Comparison of ENCODE assay signal across 8 mouse cellular contexts in the genomic region with DNA sequence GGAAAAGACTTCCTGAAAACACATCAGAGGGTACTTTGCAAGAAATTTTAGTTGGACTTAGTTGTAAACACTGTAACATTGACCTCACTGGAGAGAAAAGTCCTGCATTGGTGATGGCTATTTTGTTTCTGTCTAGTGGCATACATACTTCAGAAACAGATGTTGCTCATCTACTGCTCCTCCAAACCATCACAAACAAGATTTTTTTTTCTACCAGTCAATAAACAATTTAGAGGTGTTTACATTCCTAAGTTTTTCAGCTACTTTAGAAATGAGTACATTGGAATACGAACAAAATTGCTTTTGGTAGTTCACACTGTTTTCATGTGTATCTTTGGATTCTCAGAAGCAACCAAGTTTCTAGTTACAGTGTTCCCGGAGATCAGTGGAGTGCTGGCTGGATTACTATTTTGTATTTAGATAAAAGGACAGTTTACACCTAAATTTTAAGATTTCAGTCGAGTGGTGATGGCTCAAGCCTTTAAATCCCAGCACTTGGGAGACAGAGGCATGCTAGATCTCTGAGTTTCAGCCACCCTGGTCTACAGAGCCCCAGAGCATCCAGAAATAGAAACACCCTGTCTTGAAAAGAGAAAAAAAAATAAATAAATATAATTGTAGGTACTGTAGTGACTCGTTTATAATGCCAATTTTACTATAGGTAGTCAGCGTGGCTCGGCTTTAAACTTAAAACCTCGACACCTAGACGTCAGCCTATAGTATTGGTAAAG. TPM values are rescaled to one million over a fixed set of nuclear protein-coding genes. Genes with fewer than 3 reads are reported as not detected.
DNase-seq lines count a peak whose midpoint lies in the region; ATAC-seq and TF ChIP-seq lines count a peak whose summit lies in the region.

No protein-coding gene starts in this region.

- TF ChIP-seq POLR2A in MEL (IDR thresholded peaks at IDR 0.05; ENCODE audit: control insufficient read depth in 1 of 2, insufficient read depth in 1 of 2, low read depth in 1 of 2, low read length in 2 of 2, poor library complexity in 1 of 2) = no peak

- peak overlapping the region; percentile 99 for H3K27ac ChIP-seq in heart, embryonic 13.5 days (replicated peaks)
- H3K27ac ChIP-seq in MEL (ENCODE audit: control insufficient read depth, low read depth, low read length) = peak overlapping the region; percentile 96
- H3K27ac ChIP-seq in hindbrain, embryonic 11.5 days (ENCODE audit: low read depth, low read length) = peak overlapping the region; percentile 91
- H3K27ac ChIP-seq in macrophage = peak overlapping the region; percentile 89

- H3K27me3 ChIP-seq in heart, embryonic 13.5 days (replicated peaks) = no peaks in the 10 kb centered on the region
- no peaks in the 10 kb centered on the region for H3K27me3 ChIP-seq in MEL (ENCODE audit: control insufficient read depth in 1 of 2, insufficient read depth in 2 of 2, low read length in 2 of 2)
- no peaks in the 10 kb centered on the region for H3K27me3 ChIP-seq in hindbrain, embryonic 11.5 days (ENCODE audit: control insufficient read depth, insufficient read depth, low read length)

- peak overlapping the region; percentile 87 for H3K9ac ChIP-seq in heart, embryonic 13.5 days
- H3K9ac ChIP-seq in MEL (ENCODE audit: control insufficient read depth, low read depth, low read length, poor library complexity, severe bottlenecking) = peak overlapping the region; percentile 94
- H3K9ac ChIP-seq in hindbrain, embryonic 11.5 days (ENCODE audit: low read depth, low read length) = peak overlapping the region; percentile 47

- TF ChIP-seq EP300 in MEL (IDR thresholded peaks at IDR 0.05; ENCODE audit: low read depth in 1 of 2, low read length in 2 of 2) = no peak

- no peak for TF ChIP-seq RAD21 in MEL (IDR thresholded peaks at IDR 0.05; ENCODE audit: low read depth, low read length)

- intact Hi-C loops in heart, postnatal 25 days (cut with DNase I) = loop anchor here (1.0 to 2.0 kb wide), 2 partner anchors 15 to 17 kb away; a partner anchor contains a TSS

- no peak for TF ChIP-seq CTCF in MEL (IDR thresholded peaks at IDR 0.05 in 2 of 3, conservative IDR thresholded peaks at IDR 0.05 in 1 of 3; ENCODE audit: control insufficient read depth in 1 of 3, insufficient read depth in 1 of 3, low read depth in 2 of 3, low read length in 3 of 3, poor library complexity in 1 of 3, severe bottlenecking in 1 of 3)

- H3K4me1 ChIP-seq in heart, embryonic 13.5 days = peaks cover 31% of the 10 kb centered on the region
- peaks cover 7 to 23% of the 10 kb centered on the region in 2 experiments for H3K4me1 ChIP-seq in MEL (ENCODE audit: control insufficient read depth in 1 of 2, insufficient read depth in 2 of 2, low read length in 2 of 2)
- H3K4me1 ChIP-seq in hindbrain, embryonic 11.5 days (replicated peaks; ENCODE audit: control insufficient read depth, insufficient read depth, low read length) = no peaks in the 10 kb centered on the region; the same call in 1 of the 2 replicates

- H3K4me3 ChIP-seq in heart, embryonic 13.5 days = peak overlapping the region; percentile 64
- H3K4me3 ChIP-seq in MEL (ENCODE audit: control insufficient read depth in 1 of 2, insufficient read depth in 1 of 2, low read depth in 2 of 2, low read length in 2 of 2) = peak overlapping the region; percentile 81 to 85
- peak overlapping the region; percentile 40 for H3K4me3 ChIP-seq in hindbrain, embryonic 11.5 days (ENCODE audit: low read depth, low read length)
- peak overlapping the region; percentile 54 for H3K4me3 ChIP-seq in macrophage (ENCODE audit: inconsistent target)

- H3K79me2 ChIP-seq in MEL (ENCODE audit: control insufficient read depth, insufficient read depth, low read length, poor library complexity) = peaks cover 2% of the 10 kb centered on the region; the same call in 1 of the 2 replicates
- no peaks in the 10 kb centered on the region for H3K79me2 ChIP-seq in macrophage (ENCODE audit: inconsistent target)

- 23% methylated on average over 8 of the region's 8 CpGs for WGBS in heart, embryonic 13.5 days
- 58% methylated on average over 8 of the region's 8 CpGs for WGBS in hindbrain, embryonic 11.5 days
- 56% methylated on average over 8 of the region's 8 CpGs for WGBS in macrophage (ENCODE audit: missing documents)

- H3K9me3 ChIP-seq in heart, embryonic 13.5 days = no peaks in the 10 kb centered on the region
- H3K9me3 ChIP-seq in MEL (replicated peaks; ENCODE audit: insufficient read depth, low read length) = no peaks in the 10 kb centered on the region
- H3K9me3 ChIP-seq in hindbrain, embryonic 11.5 days (ENCODE audit: control insufficient read depth, low read length) = no peaks in the 10 kb centered on the region

- H3K36me3 ChIP-seq in heart, embryonic 13.5 days = no peaks in the 10 kb centered on the region
- H3K36me3 ChIP-seq in MEL (ENCODE audit: control insufficient read depth in 1 of 2, insufficient read depth in 2 of 2, low read length in 2 of 2) (peaks cover 0 to 19% of the 10 kb centered on the region in 2 experiments; a peak in 2 of 4 replicates), macrophage (ENCODE audit: inconsistent target) (no peaks in the 10 kb centered on the region)
- H3K36me3 ChIP-seq in hindbrain, embryonic 11.5 days (ENCODE audit: control insufficient read depth, insufficient read depth, low read length) = no peaks in the 10 kb centered on the region

- DNase-seq in heart, postnatal 25 days (ENCODE audit: low spot score) = no peak
- no peak for DNase-seq in MEL (ENCODE audit: low read depth, low spot score)
- DNase-seq in hindbrain, embryonic 11.5 days (ENCODE audit: low spot score) = no peak
- DNase-seq in thymus, postnatal 4 days = no peak
- DNase-seq in thymus, adult 18-20 months = no peak
- DNase-seq in embryo, embryonic 9.5 days (ENCODE audit: extremely low spot score) = no peak

- no peak for ATAC-seq in heart, embryonic 13.5 days (ENCODE audit: extremely low read depth, insufficient number of reproducible peaks, low FRiP score, low TSS enrichment)
- ATAC-seq in hindbrain, embryonic 11.5 days (ENCODE audit: low FRiP score) = no peak

- H3K4me2 ChIP-seq in heart, embryonic 13.5 days = peak overlapping the region; percentile 74
- H3K4me2 ChIP-seq in hindbrain, embryonic 11.5 days (replicated peaks; ENCODE audit: low read depth, low read length) = peak overlapping the region; percentile 46

TF ChIP-seq in MEL, 35 proteins besides CTCF, POLR2A, EP300 and RAD21:
- TF ChIP-seq UBTF (IDR thresholded peaks at IDR 0.05; ENCODE audit: borderline replicate concordance, insufficient read depth, low read depth, low read length) = no peak
- no peak for TF ChIP-seq ZC3H11A (IDR thresholded peaks at IDR 0.05; ENCODE audit: low read depth, low read length)
- no peak for TF ChIP-seq POLR2AphosphoS2 (IDR thresholded peaks at IDR 0.05; ENCODE audit: low read length)
- no peak for TF ChIP-seq USF1 (IDR thresholded peaks at IDR 0.05; ENCODE audit: low read depth, low read length)

RNA-seq across cellular contexts. Expression of a gene that starts 15.6 kb away (rescaled TPM):
- 61.2 and 67.7 TPM in 2 replicates for polyA plus RNA-seq in heart, embryonic 13.5 days (2015; fragmentation: Nextera tagmentation; extraction: Ambion mirVana)
- 10 to 100 TPM; 19.0 to 23.4 TPM for total RNA-seq in heart, postnatal 25 days (2021)
- 20.1 and 20.5 TPM in 2 replicates for total RNA-seq in MEL (2012; rRNA removed)
- 10 to 100 TPM in 1 of 2 experiments, not detected in 1; 56.5 TPM for polyA plus RNA-seq in MEL (2012; ENCODE audit: insufficient read depth in 1 of 2, insufficient read length in 2 of 2, low read depth in 1 of 2, low replicate concordance in 2 of 2, missing spikeins in 1 of 2)
- 121 and 124 TPM in 2 replicates for polyA plus RNA-seq in hindbrain, embryonic 11.5 days (2014; fragmentation: Nextera tagmentation; extraction: Ambion mirVana)
- 1,000 to 10,000 TPM in 21 of 26 experiments, 100 to 1,000 TPM in 5; 862 to 4,016 (median 1,637) TPM for total RNA-seq in macrophage (2018; cell fraction: chromatin; rRNA removed)
- total RNA-seq in macrophage (2018; cell fraction: cytosol; rRNA removed) = 100 to 1,000 TPM in 3 of 26 experiments, 10 to 100 TPM in 23; 25.5 to 128 (median 65.5) TPM
- 1,000 to 10,000 TPM in 12 of 26 experiments, 100 to 1,000 TPM in 14; 362 to 2,858 (median 990) TPM for total RNA-seq in macrophage (2018; cell fraction: nucleus; rRNA removed)
- 45.8 to 98.1 TPM (median 64.9 TPM) in 3 replicates for polyA plus RNA-seq in macrophage (2018)
